9 mouse cellular contexts compared by ENCODE assay signal in the genomic region with DNA sequence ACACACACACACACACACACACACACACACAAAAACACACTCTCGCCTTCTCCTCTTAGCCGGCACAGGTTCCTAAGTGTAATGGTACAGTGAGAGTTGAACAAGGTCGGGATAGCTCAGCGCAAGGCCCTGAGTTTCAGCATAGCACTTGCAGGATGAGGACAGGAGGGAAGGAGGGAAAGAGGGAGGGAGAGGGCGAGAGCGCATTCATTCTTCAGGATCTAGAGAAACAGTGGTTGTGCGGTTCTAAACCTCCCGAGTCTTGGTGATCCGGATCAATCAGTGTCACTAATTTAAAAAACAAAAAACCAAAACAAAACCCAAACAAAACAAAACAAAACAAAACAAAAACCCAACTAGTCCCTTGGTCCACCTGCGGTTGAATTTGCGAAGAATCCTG. TPM values are rescaled to one million over a fixed set of nuclear protein-coding genes. Genes with fewer than 3 reads are reported as not detected.
A peak's percentile ranks its signal among the peaks of the same experiment; 100 is the strongest.
DNase-seq lines count a peak whose midpoint lies in the region; ATAC-seq and TF ChIP-seq lines count a peak whose summit lies in the region.
"Had no signal": no experiment of that assay in that cellular context is flagged by ENCODE, and none has a peak within 500 bp of the region (broad histone marks: within the 10 kb centered on the region; RNA-seq: fewer than 3 reads in every experiment).

No protein-coding gene starts in this region.

- H3K36me3 ChIP-seq in heart, postnatal 0 days (replicated peaks; ENCODE audit: control insufficient read depth, insufficient read depth, low read length) = no peaks in the 10 kb centered on the region
- no peaks in the 10 kb centered on the region for H3K36me3 ChIP-seq in hindbrain, embryonic 13.5 days
- H3K36me3 ChIP-seq in midbrain, embryonic 12.5 days = no peaks in the 10 kb centered on the region
- H3K36me3 ChIP-seq: G1E had no signal

- H3K9ac ChIP-seq in heart, postnatal 0 days (replicated peaks; ENCODE audit: low read depth, low read length) = no peak overlapping the region
- H3K9ac ChIP-seq in hindbrain, embryonic 13.5 days = 0 out of 2 replicates have a peak overlapping the region, but pooled peaks have one; percentile 60
- H3K9ac ChIP-seq in midbrain, embryonic 12.5 days (replicated peaks) = 0 out of 2 replicates have a peak overlapping the region, but pooled peaks have one; percentile 52

- ATAC-seq in heart, postnatal 0 days (ENCODE audit: insufficient read depth, low read depth) = no peak
- ATAC-seq in hindbrain, embryonic 13.5 days (ENCODE audit: low FRiP score) = no peak
- no peak for ATAC-seq in midbrain, embryonic 12.5 days (ENCODE audit: low FRiP score, low read depth)

- peaks cover 18% of the 10 kb centered on the region for H3K4me1 ChIP-seq in heart, postnatal 0 days (ENCODE audit: control insufficient read depth, insufficient read depth)
- H3K4me1 ChIP-seq in brown adipose tissue, adult 24 weeks (ENCODE audit: control insufficient read depth, insufficient read depth, insufficient read length, low read length) = no peaks in the 10 kb centered on the region
- peaks cover 30% of the 10 kb centered on the region for H3K4me1 ChIP-seq in hindbrain, embryonic 13.5 days (replicated peaks)
- peaks cover 28% of the 10 kb centered on the region for H3K4me1 ChIP-seq in midbrain, embryonic 12.5 days

- H3K4me3 ChIP-seq in heart, postnatal 0 days (ENCODE audit: low read depth, low read length) = peak overlapping the region; percentile 52
- peak overlapping the region; percentile 41 for H3K4me3 ChIP-seq in brown adipose tissue, adult 24 weeks (ENCODE audit: insufficient read depth, low read depth, low read length)
- peak overlapping the region; percentile 51 for H3K4me3 ChIP-seq in hindbrain, embryonic 13.5 days
- H3K4me3 ChIP-seq in midbrain, embryonic 12.5 days = peak overlapping the region; percentile 59

- intact Hi-C loops in heart, postnatal 10 days (cut with DNase I) = no loop called here

- TF ChIP-seq CTCF in heart, postnatal 0 days (IDR thresholded peaks at IDR 0.05; ENCODE audit: low read depth) = no peak

- H3K27me3 ChIP-seq in heart, postnatal 0 days (ENCODE audit: control insufficient read depth, insufficient read depth, low read length) = peaks cover 54% of the 10 kb centered on the region
- peaks cover 69% of the 10 kb centered on the region for H3K27me3 ChIP-seq in hindbrain, embryonic 13.5 days
- peaks cover 77% of the 10 kb centered on the region for H3K27me3 ChIP-seq in midbrain, embryonic 12.5 days

- no peak for TF ChIP-seq EP300 in heart, postnatal 0 days (IDR thresholded peaks at IDR 0.05; ENCODE audit: low read depth)

- peak overlapping the region; percentile 69 for H3K4me2 ChIP-seq in heart, postnatal 0 days (ENCODE audit: low read depth, low read length)
- peak overlapping the region; percentile 92 for H3K4me2 ChIP-seq in hindbrain, embryonic 13.5 days
- H3K4me2 ChIP-seq in midbrain, embryonic 12.5 days (replicated peaks) = peak overlapping the region; percentile 92

- DNase-seq in heart, postnatal 0 days (ENCODE audit: low spot score) = no peak
- no peak for DNase-seq in heart, postnatal 10 days
- no peak for DNase-seq in adrenal gland, postnatal 36 days
- no peak for DNase-seq in cerebellum, adult 11-12 months
- no peak for DNase-seq in kidney, adult 8-10 months

- 19% methylated on average over 11 of the region's 11 CpGs for WGBS in heart, postnatal 0 days
- WGBS in hindbrain, embryonic 13.5 days = 8% methylated on average over 11 of the region's 11 CpGs
- 6% methylated on average over 11 of the region's 11 CpGs for WGBS in midbrain, embryonic 12.5 days

- no peak overlapping the region for H3K27ac ChIP-seq in heart, postnatal 0 days (ENCODE audit: low read depth)
- peak overlapping the region; percentile 39; the same call in 1 of the 2 replicates for H3K27ac ChIP-seq in brown adipose tissue, adult 24 weeks (replicated peaks; ENCODE audit: low read depth, low read length)
- no peak overlapping the region for H3K27ac ChIP-seq in hindbrain, embryonic 13.5 days
- no peak overlapping the region for H3K27ac ChIP-seq in midbrain, embryonic 12.5 days (replicated peaks)

- H3K9me3 ChIP-seq in heart, postnatal 0 days (replicated peaks; ENCODE audit: control insufficient read depth, low read length) = no peaks in the 10 kb centered on the region
- H3K9me3 ChIP-seq in hindbrain, embryonic 13.5 days = no peaks in the 10 kb centered on the region
- no peaks in the 10 kb centered on the region for H3K9me3 ChIP-seq in midbrain, embryonic 12.5 days

RNA-seq across cellular contexts. Expression of a gene that starts 0.5 kb away (rescaled TPM):
- not detected in 2 replicates for total RNA-seq in heart, postnatal 0 days (2014; rRNA removed; ENCODE audit: low replicate concordance)
- 0.04 TPM in 1 of 2 replicates, not detected in the other for polyA plus RNA-seq in heart, postnatal 0 days (2015; fragmentation: Nextera tagmentation; extraction: Ambion mirVana)
- under 1 TPM; 0.12 to 0.14 TPM for total RNA-seq in heart, postnatal 10 days (2021)
- polyA plus RNA-seq in brown adipose tissue, adult 24 weeks (2012; ENCODE audit: insufficient read depth, insufficient read length, missing spikeins) = 0.75 TPM in 1 of 2 replicates, not detected in the other
- 0.47 and 0.73 TPM in 2 replicates for polyA plus RNA-seq in hindbrain, embryonic 13.5 days (2015; fragmentation: Nextera tagmentation; extraction: Ambion mirVana)
- polyA plus RNA-seq in midbrain, embryonic 12.5 days (2016; fragmentation: Nextera tagmentation; extraction: Ambion mirVana) = 0.21 and 0.28 TPM in 2 replicates
- total RNA-seq in adrenal gland, postnatal 36 days (2021) = 1 to 10 TPM in 1 of 2 experiments, under 1 TPM in 1; 0.56 to 1.9 TPM
- polyA plus RNA-seq: G1E had no signal
